Mouse (Mus musculus) retina, adult 2 months (tissue): ENCODE results near the gene Rpl6.
"Not testable (repeated sequence)": the region's sequence is repeated elsewhere in the genome, so short reads cannot be mapped to it uniquely, and the experiment has no call there.

Experiments used
- DNase-seq: peaks from one replicate; pipeline ENCODE4 v3.0.0-alpha.2; 2012; ENCODE audit warnings: low read depth, low spot score

Gene Rpl6

GRCm38 (mm10) chr5:121224856-121225255, 20.6 kb downstream of the Rpl6 start:
- no peak for DNase-seq

GRCm38 (mm10) chr5:121225854-121226253, 21.6 kb downstream of the Rpl6 start:
- DNase-seq = no peak

- no peak for DNase-seq
Measured at GRCm38 (mm10) chr5:121226406-121226805, 22.1 kb downstream of the Rpl6 start.

DNA sequence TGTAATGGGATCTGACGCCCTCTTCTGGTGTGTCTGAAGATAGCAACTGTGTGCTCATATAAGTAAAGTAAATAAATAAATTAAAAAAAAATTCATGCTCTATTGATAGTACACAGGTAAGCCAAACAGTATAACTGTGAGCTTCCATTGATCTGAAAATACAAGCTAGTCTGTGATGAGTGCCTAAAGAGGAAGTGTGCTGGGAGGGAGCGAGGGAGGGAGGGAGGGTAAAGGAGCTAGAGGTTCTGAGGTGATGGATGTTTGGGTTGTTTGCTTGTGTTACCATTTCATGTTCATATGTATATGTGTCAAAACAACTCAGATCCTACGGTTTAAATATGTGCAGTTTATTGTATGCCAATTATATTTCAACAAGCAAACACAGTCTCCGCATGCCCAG, 22.6 kb downstream of the Rpl6 start:
- no peak for DNase-seq

DNA sequence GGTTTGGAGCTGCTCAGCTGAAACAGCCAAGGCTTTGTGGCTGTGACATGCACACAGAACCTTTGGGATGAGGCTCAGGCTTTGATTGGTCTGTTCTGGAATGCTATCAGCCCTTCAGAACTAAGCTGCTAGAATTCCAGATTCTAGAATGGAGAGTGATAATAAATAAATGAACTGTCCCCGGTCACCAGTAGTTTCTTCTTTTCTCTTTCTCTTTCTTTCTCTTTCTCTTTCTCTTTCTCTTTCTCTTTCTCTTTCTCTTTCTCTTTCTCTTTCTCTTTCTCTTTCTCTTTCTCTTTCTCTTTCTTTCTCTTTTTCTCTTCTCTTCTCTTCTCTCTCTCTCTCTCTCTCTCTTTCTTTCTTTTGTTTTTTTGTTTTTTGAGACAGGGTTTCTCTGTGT, 23.0 kb downstream of the Rpl6 start:
- DNase-seq = not testable (repeated sequence)

- no peak for DNase-seq
Measured at GRCm38 (mm10) chr5:121229182-121229581, 24.9 kb downstream of the Rpl6 start.

GRCm38 (mm10) chr5:121230811-121231210, 26.5 kb downstream of the Rpl6 start:
- DNase-seq = no peak

DNA sequence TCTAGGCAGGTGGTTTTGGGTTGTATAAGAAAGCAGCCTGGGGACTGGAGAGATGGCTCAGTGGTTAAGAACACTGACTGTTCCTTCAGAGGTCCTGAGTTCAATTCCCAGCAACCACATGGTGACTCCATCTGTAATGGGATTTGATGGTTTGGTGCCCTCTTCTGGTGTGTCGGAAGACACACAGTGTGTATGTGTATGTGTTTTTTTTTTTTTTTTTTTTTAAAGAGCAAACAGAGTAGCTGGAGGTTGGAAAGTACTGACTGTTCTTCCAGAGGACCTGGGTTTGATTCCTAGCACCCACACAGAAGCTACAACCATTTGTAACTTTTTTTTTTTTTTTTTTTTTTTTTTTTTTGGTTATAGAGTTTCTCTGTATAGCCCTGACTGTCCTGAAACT, 28.5 kb downstream of the Rpl6 start:
- no peak for DNase-seq

DNA sequence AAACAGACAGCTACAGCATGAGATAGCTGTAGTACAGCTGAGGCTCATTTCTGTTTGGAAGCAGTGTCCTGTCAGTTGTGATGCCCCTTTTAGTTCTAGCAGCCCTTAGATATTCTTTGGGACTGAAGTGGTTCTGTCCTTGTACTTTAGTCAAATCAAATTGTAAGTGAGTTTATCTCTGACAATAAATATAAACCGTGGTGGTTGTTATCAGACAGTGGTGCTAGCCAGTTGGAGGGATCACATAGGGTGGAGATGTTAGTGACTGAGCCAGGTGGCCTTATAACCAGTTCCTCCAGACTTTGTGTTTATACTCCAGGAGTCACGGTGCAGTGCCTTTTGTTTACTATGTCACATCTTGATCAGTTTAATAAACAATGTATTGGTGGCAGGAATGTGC, 29.4 kb downstream of the Rpl6 start:
- no peak for DNase-seq

DNA sequence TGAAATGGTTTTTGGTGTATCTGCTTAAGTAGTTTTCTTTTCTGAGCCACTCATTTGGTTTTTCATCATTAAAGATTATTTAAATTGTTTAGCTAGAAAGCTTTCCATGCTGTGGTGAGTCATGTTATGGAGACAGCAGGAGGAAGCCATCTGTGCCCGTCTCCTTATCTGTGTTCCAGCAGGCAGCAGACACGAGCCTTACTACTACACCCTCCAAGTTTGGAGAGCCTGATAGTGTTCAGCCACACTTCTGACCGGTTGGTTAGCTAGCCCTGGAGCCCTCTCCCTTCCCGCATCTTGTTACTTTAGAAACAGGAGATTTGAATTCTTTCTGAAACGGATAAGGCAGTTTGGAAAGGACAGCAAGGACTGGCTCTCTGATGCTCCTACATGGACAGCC, 31.9 kb downstream of the Rpl6 start:
- DNase-seq = no peak

GRCm38 (mm10) chr5:121238208-121238607, 33.9 kb downstream of the Rpl6 start:
- DNase-seq = no peak

- no peak for DNase-seq
Measured at GRCm38 (mm10) chr5:121239846-121240245, 35.6 kb downstream of the Rpl6 start.

DNA sequence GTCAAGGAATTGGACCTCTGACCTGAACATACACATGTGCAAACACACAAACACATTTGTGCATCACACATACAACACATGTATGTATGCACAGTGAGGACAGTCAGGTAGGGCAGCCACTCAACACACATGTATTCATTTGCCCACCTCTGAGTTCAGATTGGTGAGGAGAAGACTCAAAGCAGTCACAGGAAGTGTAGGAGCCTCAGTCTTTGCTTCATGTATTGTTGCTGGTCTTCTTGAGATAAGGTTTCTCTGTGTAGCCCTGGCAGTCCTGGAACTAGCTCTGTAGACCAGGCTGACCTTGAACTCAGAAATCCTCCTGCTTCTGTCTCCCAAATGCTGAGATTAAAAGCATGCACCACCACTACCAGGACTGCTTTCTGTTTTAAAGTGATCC, 36.9 kb downstream of the Rpl6 start:
- no peak for DNase-seq

- DNase-seq = no peak
Measured at GRCm38 (mm10) chr5:121242261-121242660, 38.0 kb downstream of the Rpl6 start.

DNA sequence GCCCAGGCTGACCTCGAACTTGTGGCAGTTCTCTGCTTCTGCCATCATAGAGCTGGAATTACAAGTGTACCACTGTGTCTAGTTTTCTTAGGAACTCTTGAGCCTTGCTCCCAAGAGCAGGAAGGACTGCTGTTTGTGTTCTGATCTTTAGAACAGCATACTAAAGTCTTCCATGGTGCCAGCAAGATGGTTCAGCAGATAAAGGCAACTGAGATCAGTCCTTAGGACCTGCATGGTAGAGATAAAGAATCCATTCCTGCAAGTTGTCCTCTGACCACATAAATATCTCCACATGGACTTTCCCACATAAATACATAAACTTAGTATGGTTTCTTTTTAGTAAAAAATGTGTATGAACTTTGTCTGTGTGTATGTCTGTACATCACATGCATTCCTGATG, 38.4 kb downstream of the Rpl6 start:
- no peak for DNase-seq

GRCm38 (mm10) chr5:121243676-121244364, 39.5 kb downstream of the Rpl6 start:
- DNase-seq = no peak

- DNase-seq = no peak
Measured at GRCm38 (mm10) chr5:121244365-121244731, 40.1 kb downstream of the Rpl6 start.

- DNase-seq = no peak
Measured at GRCm38 (mm10) chr5:121245201-121245600, 40.9 kb downstream of the Rpl6 start.

DNA sequence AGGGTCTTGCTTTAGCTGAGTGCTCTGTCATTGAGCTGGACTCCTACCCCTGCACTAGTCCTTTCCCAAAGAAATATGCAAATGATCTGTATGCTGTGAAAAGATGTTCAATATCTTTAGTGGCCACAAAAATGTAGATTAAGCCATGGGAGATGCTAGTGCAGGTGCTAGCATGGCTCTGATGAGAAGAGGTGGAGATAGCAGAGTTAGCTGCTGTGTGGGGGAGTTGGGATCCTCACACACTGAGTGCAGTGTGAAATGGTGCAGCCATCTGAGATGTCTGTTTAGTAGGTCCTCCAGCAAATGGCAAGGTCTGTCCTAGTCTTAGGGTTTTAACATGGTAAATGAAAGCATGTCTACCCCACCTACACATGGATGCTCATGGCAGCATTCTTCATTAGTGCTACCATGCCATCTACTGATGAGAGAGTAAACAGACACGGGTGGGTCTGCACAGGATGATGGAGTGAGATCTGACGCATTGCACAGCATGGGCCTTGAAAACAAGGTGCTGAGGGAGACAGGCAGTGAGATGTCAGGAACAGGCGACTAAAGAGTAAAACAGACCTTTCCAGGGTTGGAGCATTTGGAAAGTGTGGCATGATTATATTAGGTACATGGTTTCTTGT, 44.6 kb downstream of the Rpl6 start:
- no peak for DNase-seq

DNA sequence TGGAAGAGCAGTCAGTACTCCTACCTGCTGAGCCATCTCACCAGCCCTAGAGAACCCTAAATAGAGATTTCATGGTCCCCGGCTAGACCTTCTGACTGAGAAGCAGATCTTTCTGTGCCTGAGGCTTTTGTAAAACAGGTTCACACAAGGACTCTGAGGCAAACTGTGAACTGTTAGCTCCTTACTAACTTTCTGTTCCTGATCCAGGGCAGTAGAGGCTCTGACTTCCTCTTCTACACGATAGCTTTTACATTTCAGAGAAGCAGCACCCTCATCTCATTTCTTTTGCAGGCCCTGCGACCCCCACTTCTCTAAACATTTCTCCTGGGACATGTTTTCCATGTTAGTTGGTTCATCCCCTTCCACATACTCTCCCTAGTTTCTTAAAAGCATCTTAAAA, 45.4 kb downstream of the Rpl6 start:
- no peak for DNase-seq

GRCm38 (mm10) chr5:121251813-121252212, 47.5 kb downstream of the Rpl6 start:
- DNase-seq = no peak

GRCm38 (mm10) chr5:121253816-121254497, 49.7 kb downstream of the Rpl6 start:
- no peak for DNase-seq

- no peak for DNase-seq
Measured at GRCm38 (mm10) chr5:121254977-121255376, 50.7 kb downstream of the Rpl6 start.
